Mouse (Mus musculus) intestine, embryonic 14.5 days (tissue): ENCODE results near the gene Slfnl1. TPM values are rescaled to one million over a fixed set of nuclear protein-coding genes. Genes with fewer than 3 reads are reported as not detected.

Experiments used
- ATAC-seq: fragments of 200-750 bp; cut with Nextera tagmentation; replicated peaks from 2 replicates; pipeline ENCODE4 v1.8.0; 2017; ENCODE audit warnings: low read depth, moderate number of reproducible peaks, moderate TSS enrichment, moderate library complexity; ENCODE audit not compliant: low FRiP score, low TSS enrichment
- DNase-seq: peaks from one replicate; pipeline ENCODE4 v3.0.0-alpha.2; 2018; ENCODE audit warnings: low spot score
- H3K27ac ChIP-seq: fragments of 300-500 bp; sonication (generic); 2 replicates; pipeline ENCODE4 v1.5.1; 2014; ENCODE audit warnings: low read depth, mild to moderate bottlenecking, control low read depth
- H3K27me3 ChIP-seq: fragments of 300-500 bp; sonication (generic); replicated peaks from 2 replicates; pipeline ENCODE4 v1.6.1; 2014; ENCODE audit warnings: low read length, control low read depth; ENCODE audit not compliant: control insufficient read depth, insufficient read depth
- H3K36me3 ChIP-seq: fragments of 300-500 bp; sonication (generic); 2 replicates; pipeline ENCODE4 v1.6.1; 2014; ENCODE audit warnings: low read length, control low read depth; ENCODE audit not compliant: control insufficient read depth, insufficient read depth
- H3K4me1 ChIP-seq: fragments of 300-500 bp; sonication (generic); replicated peaks from 2 replicates; pipeline ENCODE4 v1.6.1; 2014; ENCODE audit warnings: low read length, control low read depth, mixed read lengths; ENCODE audit not compliant: control insufficient read depth, insufficient read depth
- H3K4me2 ChIP-seq: fragments of 300-500 bp; sonication (generic); 2 replicates; pipeline ENCODE4 v1.6.1; 2014; ENCODE audit warnings: low read length
- H3K4me3 ChIP-seq: fragments of 300-500 bp; sonication (generic); 2 replicates; pipeline ENCODE4 v1.5.1; 2014; ENCODE audit warnings: low read depth, low read length, control low read depth, mixed read lengths
- H3K9ac ChIP-seq: fragments of 300-500 bp; sonication (generic); 2 replicates; pipeline ENCODE4 v1.6.1; 2014; ENCODE audit warnings: mild to moderate bottlenecking, low read length
- H3K9me3 ChIP-seq: fragments of 300-500 bp; sonication (generic); 2 replicates; pipeline ENCODE4 v1.6.1; 2016; ENCODE audit warnings: low read length, control low read depth; ENCODE audit not compliant: control insufficient read depth
- WGBS: fragments of 180-500 bp; shearing (Covaris S2); extraction: QIAGEN DNeasy Blood & Tissue Kit; methylation state at CpG from one replicate; pipeline ENCODE4 v1.1.7; 2014; 5-methylcytosine and 5-hydroxymethylcytosine counted together
- polyA plus RNA-seq: library from polyadenylated mRNA; unstranded; fragments of >200 nt; fragmentation: Nextera tagmentation; extraction: Ambion mirVana; gene quantifications from 2 replicates; pipeline ENCODE4 v1.2.1, GENCODE M21; 2014

Gene Slfnl1
- not detected in 2 replicates for polyA plus RNA-seq

GRCm38 (mm10) chr4:120531986-120532385, at the start of gene Slfnl1:
Slfnl1 (plus strand) TSS chr4:120532231.
- no peak within 1 kb of the TSS for H3K9ac ChIP-seq
- H3K36me3 ChIP-seq: peaks cover 40% of the 10 kb centered on the region
- no peaks in the 10 kb centered on the region for H3K9me3 ChIP-seq
- DNase-seq (no peak), ATAC-seq (no peak)
- WGBS: 84% methylated on average over 6 of the region's 6 CpGs
- H3K4me3 ChIP-seq: no peak within 1 kb of the TSS
- H3K27ac ChIP-seq: no peak within 1 kb of the TSS
- H3K4me2 ChIP-seq: no peak within 1 kb of the TSS
- H3K4me1 ChIP-seq: no peaks in the 10 kb centered on the region
- no peaks in the 10 kb centered on the region for H3K27me3 ChIP-seq

GRCm38 (mm10) chr4:120487707-120488106, 44.3 kb upstream of the Slfnl1 start:
- Histone ChIP-seq H3K36me3 (peaks cover 36% of the 10 kb centered on the region), H3K27me3 (no peaks in the 10 kb centered on the region), H3K4me1 (0 out of 2 replicates have a peak, but pooled peaks cover 10% of the 10 kb centered on the region), H3K4me2 (no peak overlapping the region), H3K9me3 (no peaks in the 10 kb centered on the region), H3K9ac (no peak overlapping the region), H3K27ac (no peak overlapping the region), H3K4me3 (no peak overlapping the region)
- 30% methylated on average over 1 of the region's 1 CpGs for WGBS
- DNase-seq (no peak), ATAC-seq (no peak)

- Histone ChIP-seq H3K27ac (no peak overlapping the region), H3K4me1 (no peaks in the 10 kb centered on the region), H3K4me2 (no peak overlapping the region), H3K36me3 (peaks cover 45% of the 10 kb centered on the region), H3K9ac (no peak overlapping the region), H3K9me3 (no peaks in the 10 kb centered on the region), H3K27me3 (no peaks in the 10 kb centered on the region), H3K4me3 (no peak overlapping the region)
- ATAC-seq (no peak), DNase-seq (no peak)
- 88% methylated on average over 1 of the region's 1 CpGs for WGBS
Measured at GRCm38 (mm10) chr4:120506955-120507354, 25.1 kb upstream of the Slfnl1 start.

- Histone ChIP-seq H3K9me3 (no peaks in the 10 kb centered on the region), H3K4me1 (no peaks in the 10 kb centered on the region), H3K9ac (no peak overlapping the region), H3K27ac (no peak overlapping the region), H3K4me3 (no peak overlapping the region), H3K36me3 (peaks cover 48% of the 10 kb centered on the region), H3K27me3 (no peaks in the 10 kb centered on the region), H3K4me2 (no peak overlapping the region)
- ATAC-seq: no peak
- no peak for DNase-seq
- 96% methylated on average over 4 of the region's 4 CpGs for WGBS
Measured at GRCm38 (mm10) chr4:120511203-120511602, 20.8 kb upstream of the Slfnl1 start.

- no peak overlapping the region for H3K4me3 ChIP-seq
- 89% methylated on average over 2 of the region's 2 CpGs for WGBS
- no peaks in the 10 kb centered on the region for H3K4me1 ChIP-seq
- H3K27me3 ChIP-seq: no peaks in the 10 kb centered on the region
- H3K4me2 ChIP-seq: no peak overlapping the region
- no peaks in the 10 kb centered on the region for H3K9me3 ChIP-seq
- ATAC-seq (no peak), DNase-seq (no peak)
- no peak overlapping the region for H3K27ac ChIP-seq
- H3K36me3 ChIP-seq: peaks cover 50% of the 10 kb centered on the region
- no peak overlapping the region for H3K9ac ChIP-seq
Measured at GRCm38 (mm10) chr4:120514366-120514765, 17.7 kb upstream of the Slfnl1 start.

GRCm38 (mm10) chr4:120516491-120516890, 15.5 kb upstream of the Slfnl1 start:
- H3K4me1 ChIP-seq: no peaks in the 10 kb centered on the region
- no peaks in the 10 kb centered on the region for H3K27me3 ChIP-seq
- WGBS: 76% methylated on average over 7 of the region's 7 CpGs
- no peak overlapping the region for H3K4me2 ChIP-seq
- ATAC-seq (peak; percentile 96), DNase-seq (no peak)
- H3K9ac ChIP-seq: no peak overlapping the region
- H3K36me3 ChIP-seq: peaks cover 53% of the 10 kb centered on the region
- H3K9me3 ChIP-seq: no peaks in the 10 kb centered on the region
- H3K27ac ChIP-seq: peak overlapping the region; percentile 39
- no peak overlapping the region for H3K4me3 ChIP-seq

- H3K36me3 ChIP-seq: peaks cover 56% of the 10 kb centered on the region
- H3K27me3 ChIP-seq: no peaks in the 10 kb centered on the region
- H3K27ac ChIP-seq: peak overlapping the region; percentile 39
- no peak overlapping the region for H3K4me2 ChIP-seq
- no peak overlapping the region for H3K9ac ChIP-seq
- ATAC-seq: peak; percentile 59
- H3K4me3 ChIP-seq: no peak overlapping the region
- H3K4me1 ChIP-seq: no peaks in the 10 kb centered on the region
- no peak for DNase-seq
- 88% methylated on average over 7 of the region's 7 CpGs for WGBS
- H3K9me3 ChIP-seq: no peaks in the 10 kb centered on the region
Measured at GRCm38 (mm10) chr4:120516907-120517306, 15.1 kb upstream of the Slfnl1 start.

- Histone ChIP-seq H3K36me3 (peaks cover 59% of the 10 kb centered on the region), H3K4me1 (no peaks in the 10 kb centered on the region), H3K27ac (peak overlapping the region; percentile 39; the same call in 1 of the 2 replicates), H3K9ac (no peak overlapping the region), H3K9me3 (no peaks in the 10 kb centered on the region), H3K4me3 (no peak overlapping the region), H3K4me2 (no peak overlapping the region), H3K27me3 (no peaks in the 10 kb centered on the region)
- 83% methylated on average over 4 of the region's 4 CpGs for WGBS
- no peak for DNase-seq
- ATAC-seq: no peak
Measured at GRCm38 (mm10) chr4:120517335-120517734, 14.7 kb upstream of the Slfnl1 start.

- Histone ChIP-seq H3K9ac (no peak overlapping the region), H3K4me1 (no peaks in the 10 kb centered on the region), H3K9me3 (no peaks in the 10 kb centered on the region), H3K4me3 (no peak overlapping the region), H3K27ac (no peak overlapping the region), H3K4me2 (no peak overlapping the region), H3K27me3 (no peaks in the 10 kb centered on the region), H3K36me3 (peaks cover 86% of the 10 kb centered on the region)
- DNase-seq (no peak), ATAC-seq (no peak)
- WGBS: 90% methylated on average over 5 of the region's 5 CpGs
Measured at GRCm38 (mm10) chr4:120521761-120522160, 10.3 kb upstream of the Slfnl1 start.
